Mouse (Mus musculus) heart, adult 2 months (tissue): ENCODE data around the gene Obp2a. TPM values are rescaled to one million over a fixed set of nuclear protein-coding genes. Genes with fewer than 3 reads are reported as not detected.

Experiments
- DNase-seq, 2 experiments: peaks; one replicate each; pipeline ENCODE4 v3.0.0; 2021
- H3K27ac ChIP-seq: fragments of 200-600 bp; 2 replicates; pipeline ENCODE4 v1.8.1; 2022
- H3K27me3 ChIP-seq: fragments of 200-500 bp; 2 replicates; pipeline ENCODE4 v1.6.1; 2012; ENCODE audit warnings: mild to moderate bottlenecking, low read length, inconsistent platforms, mixed read lengths; ENCODE audit not compliant: control insufficient read depth, insufficient read depth
- H3K36me3 ChIP-seq: fragments of 200-500 bp; 2 replicates; pipeline ENCODE4 v1.6.1; 2012; ENCODE audit warnings: low read length, inconsistent platforms; ENCODE audit not compliant: control insufficient read depth, insufficient read depth
- H3K4me1 ChIP-seq: fragments of 200-500 bp; 2 replicates; pipeline ENCODE4 v1.6.1; 2011; ENCODE audit warnings: low read length; ENCODE audit not compliant: control insufficient read depth, insufficient read depth
- H3K4me3 ChIP-seq: fragments of 200-600 bp; 2 replicates; pipeline ENCODE4 v1.8.1; 2022
- H3K79me2 ChIP-seq: fragments of 200-500 bp; replicated peaks from 2 replicates; pipeline ENCODE4 v1.6.1; 2012; ENCODE audit warnings: mild to moderate bottlenecking, inconsistent platforms, low read length, moderate library complexity, mixed read lengths; ENCODE audit not compliant: control insufficient read depth, insufficient read depth
- H3K9ac ChIP-seq: fragments of 200-500 bp; 2 replicates; pipeline ENCODE4 v1.6.1; 2012; ENCODE audit warnings: low read depth, mild to moderate bottlenecking, control low read depth, inconsistent platforms, low read length, mixed read lengths
- CTCF ChIP-seq: fragments of 200-600 bp; IDR thresholded peaks from 2 replicates; pipeline ENCODE4 v1.8.1; 2022; ENCODE audit warnings: antibody characterized with exemption, mild to moderate bottlenecking, moderate library complexity
- EP300 ChIP-seq: fragments of 200-500 bp; IDR thresholded peaks from 2 replicates; pipeline ENCODE4 v1.6.1; 2011; ENCODE audit warnings: low read depth, low read length, control low read depth; ENCODE audit not compliant: insufficient read depth
- POLR2A ChIP-seq: fragments of 200-500 bp; IDR thresholded peaks from 2 replicates; pipeline ENCODE4 v1.6.1; 2011; ENCODE audit warnings: mild to moderate bottlenecking, low read depth, low read length, control low read depth; ENCODE audit not compliant: insufficient read depth
- WGBS: fragments of 180-500 bp; shearing (Covaris S2); methylation state at CpG from one replicate; pipeline ENCODE4 v1.1.7; 2018; 5-methylcytosine and 5-hydroxymethylcytosine counted together
- intact Hi-C: fragments of 180-260 bp; cut with DNase I; formaldehyde crosslinking; loops from one replicate; pipeline ENCODE4 v1.15.1; 2025
- polyA plus RNA-seq: library from polyadenylated mRNA; depleted of rRNA; stranded (reverse); fragments of >200 nt; gene quantifications from 2 replicates; pipeline ENCODE4 v1.2.3, GENCODE M21; 2012
- total RNA-seq, 2 experiments: library from RNA; stranded (reverse); gene quantifications; 2 replicates each; pipeline ENCODE4 v1.2.3; 2021

The Obp2a gene
- total and polyA plus RNA-seq, 3 experiments, result not detected

- TF ChIP-seq EP300 (peak; percentile 58), CTCF (no peak)
- 53% methylated on average over 8 of the region's 8 CpGs for WGBS
- H3K4me3 ChIP-seq, result no peak overlapping the region
- no peaks in the 10 kb centered on the region for H3K36me3 ChIP-seq
- H3K27ac ChIP-seq, result peak overlapping the region; percentile 12; the same call in 1 of the 2 replicates
- peak in 1 of 2 experiments; percentile 45 for DNase-seq
- H3K27me3 ChIP-seq, result no peaks in the 10 kb centered on the region
- peaks cover 6% of the 10 kb centered on the region; the same call in 1 of the 2 replicates for H3K4me1 ChIP-seq
- H3K9ac ChIP-seq, result no peak overlapping the region
- H3K79me2 ChIP-seq, result no peaks in the 10 kb centered on the region
- intact Hi-C loops, result no loop called here
Measured at GRCm38 (mm10) chr2:25660279-25660678, 39.6 kb upstream of the Obp2a start.

GRCm38 (mm10) chr2:25661245-25661970 is 38.4 kb upstream of the Obp2a start:
- no peak for DNase-seq
- Histone ChIP-seq H3K27me3 (no peaks in the 10 kb centered on the region), H3K79me2 (no peaks in the 10 kb centered on the region), H3K36me3 (no peaks in the 10 kb centered on the region), H3K4me3 (no peak overlapping the region), H3K4me1 (peaks cover 6% of the 10 kb centered on the region; the same call in 1 of the 2 replicates), H3K9ac (no peak overlapping the region), H3K27ac (no peak overlapping the region)
- no peak for TF ChIP-seq EP300
- TF ChIP-seq POLR2A, result no peak
- no peak for TF ChIP-seq CTCF
- 60% methylated on average over 6 of the region's 6 CpGs for WGBS
- intact Hi-C loops, result no loop called here

- no peaks in the 10 kb centered on the region for H3K79me2 ChIP-seq
- H3K27me3 ChIP-seq, result no peaks in the 10 kb centered on the region
- H3K4me3 ChIP-seq, result no peak overlapping the region
- WGBS, result 60% methylated on average over 1 of the region's 1 CpGs
- H3K9ac ChIP-seq, result no peak overlapping the region
- intact Hi-C loops, result no loop called here
- DNase-seq, result peak; percentile 27 to 46
- H3K4me1 ChIP-seq, result peaks cover 3% of the 10 kb centered on the region; the same call in 1 of the 2 replicates
- H3K36me3 ChIP-seq, result no peaks in the 10 kb centered on the region
- no peak overlapping the region for H3K27ac ChIP-seq
- TF ChIP-seq EP300 (no peak), CTCF (peak; percentile 72)
Measured at GRCm38 (mm10) chr2:25663511-25663910, 36.3 kb upstream of the Obp2a start.

- 84% methylated on average over 5 of the region's 5 CpGs for WGBS
- Histone ChIP-seq H3K4me1 (peaks cover 3% of the 10 kb centered on the region; the same call in 1 of the 2 replicates), H3K27me3 (no peaks in the 10 kb centered on the region), H3K27ac (no peak overlapping the region), H3K9ac (no peak overlapping the region), H3K79me2 (no peaks in the 10 kb centered on the region), H3K36me3 (no peaks in the 10 kb centered on the region), H3K4me3 (no peak overlapping the region)
- no peak for TF ChIP-seq EP300
- no peak for TF ChIP-seq POLR2A
- no peak for TF ChIP-seq CTCF
- intact Hi-C loops, result no loop called here
- DNase-seq, result no peak
Measured at GRCm38 (mm10) chr2:25664125-25664524, 35.7 kb upstream of the Obp2a start.

GRCm38 (mm10) chr2:25666516-25666915 is 33.3 kb upstream of the Obp2a start:
- no peak overlapping the region for H3K9ac ChIP-seq
- no peaks in the 10 kb centered on the region for H3K79me2 ChIP-seq
- H3K4me3 ChIP-seq, result no peak overlapping the region
- intact Hi-C loops, result no loop called here
- no peak overlapping the region for H3K27ac ChIP-seq
- 61% methylated on average over 1 of the region's 1 CpGs for WGBS
- no peak for TF ChIP-seq EP300
- no peak for TF ChIP-seq POLR2A
- no peak for TF ChIP-seq CTCF
- no peaks in the 10 kb centered on the region for H3K27me3 ChIP-seq
- H3K36me3 ChIP-seq, result no peaks in the 10 kb centered on the region
- DNase-seq, result no peak
- peaks cover under 1% of the 10 kb centered on the region; the same call in 1 of the 2 replicates for H3K4me1 ChIP-seq

GRCm38 (mm10) chr2:25676486-25676885 is 23.4 kb upstream of the Obp2a start, which contains the start of gene Lcn6:
TSS of gene Lcn6 (plus strand) at chr2:25676786.
- no peak within 1 kb of the TSS for H3K4me3 ChIP-seq
- no peak within 1 kb of the TSS for H3K9ac ChIP-seq
- no peaks in the 10 kb centered on the region for H3K27me3 ChIP-seq
- no peaks in the 10 kb centered on the region for H3K36me3 ChIP-seq
- intact Hi-C loops, result no loop called here
- no peak within 1 kb of the TSS for H3K27ac ChIP-seq
- no peaks in the 10 kb centered on the region for H3K79me2 ChIP-seq
- TF ChIP-seq POLR2A (no peak), EP300 (no peak), CTCF (no peak)
- no peak for DNase-seq
- H3K4me1 ChIP-seq, result no peaks in the 10 kb centered on the region
- WGBS, result 90% methylated on average over 3 of the region's 3 CpGs
